Mouse (Mus musculus): ENCODE results near the gene Epdr1. TPM values are rescaled to one million over a fixed set of nuclear protein-coding genes. Genes with fewer than 3 reads are reported as not detected.

Gene Epdr1
- polyA plus RNA-seq, 1 experiment = 5.0 TPM

DNA sequence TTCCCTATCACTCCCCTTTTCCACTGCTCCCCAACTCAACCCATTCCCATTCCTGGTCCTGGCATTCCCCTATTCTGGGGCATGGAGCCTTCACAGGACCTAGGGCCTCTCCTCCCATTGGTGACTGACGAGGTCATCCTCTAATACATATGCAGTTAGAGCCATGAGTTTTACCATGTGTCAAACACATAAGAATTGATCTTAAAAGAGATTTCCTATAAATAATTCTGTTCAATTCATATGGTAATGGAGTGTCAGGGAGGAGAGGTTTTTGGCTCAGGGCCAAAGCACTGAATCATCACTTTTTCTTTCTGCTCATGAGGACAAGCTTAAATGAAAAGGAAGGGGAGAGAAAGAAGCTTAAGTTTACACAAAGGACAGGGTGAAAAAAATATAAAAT is 7.4 kb downstream of the Epdr1 start:
- no peak for DNase-seq
- TF ChIP-seq CTCF (IDR thresholded peaks at IDR 0.05; ENCODE audit: borderline replicate concordance, control insufficient read depth, extremely low read depth, insufficient read depth, low read length, poor library complexity) (no peak), POLR2A (IDR thresholded peaks at IDR 0.05; ENCODE audit: control insufficient read depth, extremely low read depth, insufficient read depth, low read length, poor library complexity) (no peak)
- Histone ChIP-seq H3K27ac (ENCODE audit: control insufficient read depth, insufficient read depth, low read length) (no peak overlapping the region), H3K4me1 (replicated peaks; ENCODE audit: control insufficient read depth, insufficient read depth, low read length) (no peaks in the 10 kb centered on the region), H3K27me3 (ENCODE audit: control insufficient read depth, insufficient read depth, low read length) (no peaks in the 10 kb centered on the region), H3K36me3 (ENCODE audit: control insufficient read depth, insufficient read depth, low read length) (no peaks in the 10 kb centered on the region), H3K4me3 (ENCODE audit: control insufficient read depth, insufficient read depth, low read length) (no peak overlapping the region)
- 95% methylated on average over 1 of the region's 1 CpGs for WGBS

DNA sequence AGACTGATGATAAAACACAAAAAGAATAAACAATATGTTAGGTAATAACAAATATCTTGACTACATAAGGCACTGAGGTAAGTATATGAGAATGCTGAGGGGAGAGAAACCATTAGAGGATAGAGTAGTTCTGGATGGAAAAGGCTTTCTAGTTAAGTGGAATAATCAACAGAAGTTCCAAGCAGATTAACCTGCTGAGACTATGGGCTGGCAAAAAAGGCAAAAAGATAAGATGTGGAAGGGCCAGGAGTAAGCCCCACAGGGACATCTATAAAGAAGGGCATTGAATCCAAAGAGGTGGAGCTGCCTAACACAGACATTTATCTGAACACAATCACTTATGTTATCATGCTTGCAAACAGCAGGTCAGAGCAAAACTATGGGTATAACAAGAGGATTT is 11.6 kb downstream of the Epdr1 start:
- no peaks in the 10 kb centered on the region for H3K4me1 ChIP-seq (replicated peaks; ENCODE audit: control insufficient read depth, insufficient read depth, low read length)
- no peak overlapping the region for H3K27ac ChIP-seq (ENCODE audit: control insufficient read depth, insufficient read depth, low read length)
- no peak overlapping the region for H3K4me3 ChIP-seq (ENCODE audit: control insufficient read depth, insufficient read depth, low read length)
- no peak for TF ChIP-seq POLR2A (IDR thresholded peaks at IDR 0.05; ENCODE audit: control insufficient read depth, extremely low read depth, insufficient read depth, low read length, poor library complexity)
- TF ChIP-seq CTCF (IDR thresholded peaks at IDR 0.05; ENCODE audit: borderline replicate concordance, control insufficient read depth, extremely low read depth, insufficient read depth, low read length, poor library complexity) = no peak
- no peak for DNase-seq
- H3K36me3 ChIP-seq (ENCODE audit: control insufficient read depth, insufficient read depth, low read length) = no peaks in the 10 kb centered on the region
- H3K27me3 ChIP-seq (ENCODE audit: control insufficient read depth, insufficient read depth, low read length) = no peaks in the 10 kb centered on the region

DNA sequence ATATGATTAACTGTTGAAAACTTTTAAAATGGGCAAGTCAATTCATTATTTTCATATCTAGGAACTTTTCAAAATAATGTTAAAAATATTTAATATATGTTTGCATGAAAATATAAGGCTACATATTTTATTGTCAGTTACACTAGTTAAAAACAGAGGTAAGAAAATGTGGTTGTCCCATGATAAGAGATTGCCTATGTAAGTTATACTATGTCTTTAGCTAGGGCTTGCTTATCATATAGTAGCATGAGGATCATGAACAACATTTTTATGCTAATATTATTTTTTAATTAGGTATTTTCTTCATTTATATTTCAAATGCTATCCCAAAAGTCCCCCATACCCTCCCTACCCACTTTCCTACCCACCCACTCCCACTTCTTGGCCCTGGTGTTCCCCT is 14.8 kb downstream of the Epdr1 start:
- no peak overlapping the region for H3K4me3 ChIP-seq (ENCODE audit: control insufficient read depth, insufficient read depth, low read length)
- TF ChIP-seq CTCF (IDR thresholded peaks at IDR 0.05; ENCODE audit: borderline replicate concordance, control insufficient read depth, extremely low read depth, insufficient read depth, low read length, poor library complexity) = no peak
- TF ChIP-seq POLR2A (IDR thresholded peaks at IDR 0.05; ENCODE audit: control insufficient read depth, extremely low read depth, insufficient read depth, low read length, poor library complexity) = no peak
- no peaks in the 10 kb centered on the region for H3K4me1 ChIP-seq (replicated peaks; ENCODE audit: control insufficient read depth, insufficient read depth, low read length)
- no peaks in the 10 kb centered on the region for H3K36me3 ChIP-seq (ENCODE audit: control insufficient read depth, insufficient read depth, low read length)
- H3K27me3 ChIP-seq (ENCODE audit: control insufficient read depth, insufficient read depth, low read length) = no peaks in the 10 kb centered on the region
- no peak overlapping the region for H3K27ac ChIP-seq (ENCODE audit: control insufficient read depth, insufficient read depth, low read length)
- no peak for DNase-seq

DNA sequence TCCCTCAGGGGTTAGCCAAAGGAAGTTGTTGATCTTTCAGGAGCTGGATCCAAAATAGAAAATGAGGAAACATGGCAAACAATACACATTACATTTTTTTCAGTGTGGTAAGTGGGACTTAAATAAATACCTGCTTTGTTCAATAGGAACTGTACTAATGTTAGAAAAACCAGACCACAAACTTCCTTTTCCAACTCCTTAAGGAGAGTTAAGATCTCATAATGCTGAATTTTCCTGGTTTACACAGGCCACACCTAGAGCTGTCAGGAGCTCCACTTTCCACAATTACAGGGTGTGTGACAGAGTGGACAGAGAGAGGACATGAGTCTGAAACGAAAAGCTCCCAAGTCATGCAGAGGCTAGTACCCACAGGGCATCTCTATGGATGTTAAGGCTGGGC is 16.0 kb downstream of the Epdr1 start:
- Histone ChIP-seq H3K4me1 (replicated peaks; ENCODE audit: control insufficient read depth, insufficient read depth, low read length) (no peaks in the 10 kb centered on the region), H3K4me3 (ENCODE audit: control insufficient read depth, insufficient read depth, low read length) (no peak overlapping the region), H3K27ac (ENCODE audit: control insufficient read depth, insufficient read depth, low read length) (no peak overlapping the region), H3K27me3 (ENCODE audit: control insufficient read depth, insufficient read depth, low read length) (no peaks in the 10 kb centered on the region), H3K36me3 (ENCODE audit: control insufficient read depth, insufficient read depth, low read length) (no peaks in the 10 kb centered on the region)
- 90% methylated on average over 1 of the region's 1 CpGs for WGBS
- TF ChIP-seq CTCF (IDR thresholded peaks at IDR 0.05; ENCODE audit: borderline replicate concordance, control insufficient read depth, extremely low read depth, insufficient read depth, low read length, poor library complexity) (no peak), POLR2A (IDR thresholded peaks at IDR 0.05; ENCODE audit: control insufficient read depth, extremely low read depth, insufficient read depth, low read length, poor library complexity) (no peak)
- DNase-seq = no peak

DNA sequence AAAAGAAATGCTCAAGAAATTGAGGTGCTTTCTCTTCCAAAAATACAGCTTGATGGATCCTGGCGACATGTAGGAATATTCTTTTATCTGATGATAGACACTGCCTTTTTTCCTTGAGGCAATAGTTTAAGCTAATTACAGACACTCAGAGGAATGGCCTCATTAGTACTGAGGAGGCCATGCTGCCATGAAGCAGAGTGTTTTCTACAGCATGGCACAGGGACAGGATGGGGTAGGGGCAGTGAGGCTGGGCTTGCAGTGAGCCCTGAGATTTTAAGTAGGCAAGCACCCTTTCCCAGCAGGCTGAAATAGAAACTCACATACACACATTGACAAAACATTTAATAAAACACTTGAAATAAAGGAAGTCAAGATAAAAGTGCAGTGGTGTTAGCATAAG is 17.2 kb downstream of the Epdr1 start:
- Histone ChIP-seq H3K27me3 (ENCODE audit: control insufficient read depth, insufficient read depth, low read length) (no peaks in the 10 kb centered on the region), H3K36me3 (ENCODE audit: control insufficient read depth, insufficient read depth, low read length) (no peaks in the 10 kb centered on the region), H3K4me1 (replicated peaks; ENCODE audit: control insufficient read depth, insufficient read depth, low read length) (no peaks in the 10 kb centered on the region), H3K27ac (ENCODE audit: control insufficient read depth, insufficient read depth, low read length) (no peak overlapping the region), H3K4me3 (ENCODE audit: control insufficient read depth, insufficient read depth, low read length) (no peak overlapping the region)
- 94% methylated on average over 1 of the region's 1 CpGs for WGBS
- no peak for DNase-seq
- TF ChIP-seq CTCF (IDR thresholded peaks at IDR 0.05; ENCODE audit: borderline replicate concordance, control insufficient read depth, extremely low read depth, insufficient read depth, low read length, poor library complexity) = no peak
- TF ChIP-seq POLR2A (IDR thresholded peaks at IDR 0.05; ENCODE audit: control insufficient read depth, extremely low read depth, insufficient read depth, low read length, poor library complexity) = no peak

DNA sequence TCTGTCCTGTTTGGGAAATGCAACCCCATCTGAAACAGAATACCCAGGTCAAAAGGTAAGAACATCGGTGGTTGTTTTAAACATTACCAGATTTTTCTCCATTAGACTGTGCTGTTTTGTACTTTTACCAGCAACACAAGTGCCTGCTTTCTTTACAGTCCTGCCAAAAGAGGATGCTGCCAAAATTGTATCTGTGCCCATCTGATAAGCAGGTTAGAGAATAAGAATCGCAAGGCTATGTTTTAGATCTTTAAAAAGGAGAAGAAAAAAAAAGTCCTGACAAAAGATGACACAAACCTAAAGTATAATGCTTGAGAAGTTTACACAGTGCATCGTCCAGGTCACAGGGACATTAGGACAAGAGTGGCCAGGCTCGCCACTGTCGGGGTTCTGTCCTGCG is 20.5 kb downstream of the Epdr1 start:
- Histone ChIP-seq H3K27ac (ENCODE audit: control insufficient read depth, insufficient read depth, low read length) (no peak overlapping the region), H3K4me1 (replicated peaks; ENCODE audit: control insufficient read depth, insufficient read depth, low read length) (no peaks in the 10 kb centered on the region), H3K4me3 (ENCODE audit: control insufficient read depth, insufficient read depth, low read length) (no peak overlapping the region), H3K36me3 (ENCODE audit: control insufficient read depth, insufficient read depth, low read length) (no peaks in the 10 kb centered on the region), H3K27me3 (ENCODE audit: control insufficient read depth, insufficient read depth, low read length) (no peaks in the 10 kb centered on the region)
- TF ChIP-seq POLR2A (IDR thresholded peaks at IDR 0.05; ENCODE audit: control insufficient read depth, extremely low read depth, insufficient read depth, low read length, poor library complexity) (no peak), CTCF (IDR thresholded peaks at IDR 0.05; ENCODE audit: borderline replicate concordance, control insufficient read depth, extremely low read depth, insufficient read depth, low read length, poor library complexity) (no peak)
- DNase-seq = no peak
- 79% methylated on average over 6 of the region's 6 CpGs for WGBS

DNA sequence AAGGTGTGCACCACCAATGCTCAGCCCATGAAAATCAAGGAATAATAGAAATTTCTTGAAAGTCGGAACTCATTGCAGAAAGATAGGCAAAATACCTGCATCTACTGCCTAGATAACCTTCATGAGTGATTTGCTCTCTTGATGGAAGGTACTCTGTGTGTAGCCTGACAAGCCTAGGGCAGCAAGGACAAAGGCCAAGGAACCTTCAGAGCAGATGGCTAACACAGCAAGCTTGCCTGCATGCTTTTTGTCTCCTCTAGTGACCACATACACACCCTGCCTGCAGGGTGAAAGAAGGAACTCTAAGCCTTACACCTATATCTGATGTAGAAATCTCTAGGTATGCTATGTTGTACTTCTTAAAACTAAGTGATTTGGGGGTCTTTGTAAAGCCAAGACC is 24.6 kb downstream of the Epdr1 start:
- no peak overlapping the region for H3K27ac ChIP-seq (ENCODE audit: control insufficient read depth, insufficient read depth, low read length)
- no peaks in the 10 kb centered on the region for H3K36me3 ChIP-seq (ENCODE audit: control insufficient read depth, insufficient read depth, low read length)
- WGBS = 100% methylated on average over 1 of the region's 1 CpGs
- TF ChIP-seq CTCF (IDR thresholded peaks at IDR 0.05; ENCODE audit: borderline replicate concordance, control insufficient read depth, extremely low read depth, insufficient read depth, low read length, poor library complexity) = no peak
- no peak for TF ChIP-seq POLR2A (IDR thresholded peaks at IDR 0.05; ENCODE audit: control insufficient read depth, extremely low read depth, insufficient read depth, low read length, poor library complexity)
- H3K27me3 ChIP-seq (ENCODE audit: control insufficient read depth, insufficient read depth, low read length) = no peaks in the 10 kb centered on the region
- no peak for DNase-seq
- H3K4me1 ChIP-seq (replicated peaks; ENCODE audit: control insufficient read depth, insufficient read depth, low read length) = no peaks in the 10 kb centered on the region
- H3K4me3 ChIP-seq (ENCODE audit: control insufficient read depth, insufficient read depth, low read length) = no peak overlapping the region
